Mouse (Mus musculus): ENCODE results near the gene Kctd13. TPM values are rescaled to one million over a fixed set of nuclear protein-coding genes. Genes with fewer than 3 reads are reported as not detected.
A peak's percentile ranks its signal among the peaks of the same experiment; 100 is the strongest.

Kctd13 gene
- polyA plus RNA-seq, 1 experiment = 85.5 TPM

DNA sequence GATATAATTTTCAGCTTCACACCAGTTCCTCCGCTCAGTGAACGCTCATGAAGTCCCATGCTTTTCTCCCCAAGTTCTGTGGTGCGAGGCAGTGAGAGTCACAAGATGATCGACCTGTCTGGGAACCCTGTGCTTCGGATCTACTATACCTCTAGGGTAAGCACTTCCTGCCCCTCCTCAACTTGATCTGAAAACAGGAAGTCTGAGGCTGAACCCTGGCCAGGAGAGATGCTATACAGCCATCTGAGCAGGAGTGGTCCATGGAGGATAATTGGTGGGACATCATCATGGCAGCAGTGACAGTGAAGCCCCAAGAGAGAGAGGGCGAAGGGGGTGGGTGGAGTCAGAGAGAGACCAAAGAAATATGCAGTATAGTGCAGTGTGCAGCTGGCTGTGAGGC, 50.2 kb downstream of the Kctd13 start:
- Histone ChIP-seq H3K27ac (ENCODE audit: control insufficient read depth, insufficient read depth, low read depth, low read length) (no peak overlapping the region), H3K4me1 (ENCODE audit: control insufficient read depth, insufficient read depth, low read length) (peaks cover 11% of the 10 kb centered on the region), H3K27me3 (ENCODE audit: control insufficient read depth, insufficient read depth, low read length) (no peaks in the 10 kb centered on the region), H3K36me3 (ENCODE audit: control insufficient read depth, insufficient read depth, low read length) (no peaks in the 10 kb centered on the region), H3K4me3 (ENCODE audit: control insufficient read depth, low read depth, low read length) (peak overlapping the region; percentile 2)
- no peak for TF ChIP-seq CTCF (IDR thresholded peaks at IDR 0.05; ENCODE audit: control insufficient read depth, insufficient read depth, insufficient replicate concordance, low read depth, low read length)
- no peak for TF ChIP-seq POLR2A (IDR thresholded peaks at IDR 0.05; ENCODE audit: control insufficient read depth, low read depth, low read length)

DNA sequence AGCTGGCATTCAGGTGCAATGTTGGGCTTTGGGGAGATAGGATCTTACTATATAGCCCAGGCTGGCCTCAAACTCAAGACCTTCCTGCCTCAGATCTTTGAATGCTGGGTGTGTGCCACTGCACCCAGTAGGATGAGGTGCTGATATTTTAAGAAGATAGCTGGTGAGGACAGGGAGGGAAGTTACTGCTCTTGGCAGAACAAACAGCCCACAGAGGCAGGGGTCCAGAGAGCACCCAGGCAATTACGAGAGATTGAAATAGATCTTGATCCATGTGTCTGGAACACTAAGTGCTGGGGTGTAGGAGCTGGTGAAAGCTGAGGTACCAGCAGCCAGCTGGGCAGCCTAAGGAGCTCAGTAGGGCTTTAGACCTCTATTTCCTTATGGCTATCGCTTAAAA, 52.9 kb downstream of the Kctd13 start:
- TF ChIP-seq POLR2A (IDR thresholded peaks at IDR 0.05; ENCODE audit: control insufficient read depth, low read depth, low read length) = no peak
- TF ChIP-seq CTCF (IDR thresholded peaks at IDR 0.05; ENCODE audit: control insufficient read depth, insufficient read depth, insufficient replicate concordance, low read depth, low read length) = no peak
- H3K27me3 ChIP-seq (ENCODE audit: control insufficient read depth, insufficient read depth, low read length) = no peaks in the 10 kb centered on the region
- no peaks in the 10 kb centered on the region for H3K36me3 ChIP-seq (ENCODE audit: control insufficient read depth, insufficient read depth, low read length)
- H3K27ac ChIP-seq (ENCODE audit: control insufficient read depth, insufficient read depth, low read depth, low read length) = no peak overlapping the region
- peaks cover 3% of the 10 kb centered on the region for H3K4me1 ChIP-seq (ENCODE audit: control insufficient read depth, insufficient read depth, low read length)
- H3K4me3 ChIP-seq (ENCODE audit: control insufficient read depth, low read depth, low read length) = no peak overlapping the region

DNA sequence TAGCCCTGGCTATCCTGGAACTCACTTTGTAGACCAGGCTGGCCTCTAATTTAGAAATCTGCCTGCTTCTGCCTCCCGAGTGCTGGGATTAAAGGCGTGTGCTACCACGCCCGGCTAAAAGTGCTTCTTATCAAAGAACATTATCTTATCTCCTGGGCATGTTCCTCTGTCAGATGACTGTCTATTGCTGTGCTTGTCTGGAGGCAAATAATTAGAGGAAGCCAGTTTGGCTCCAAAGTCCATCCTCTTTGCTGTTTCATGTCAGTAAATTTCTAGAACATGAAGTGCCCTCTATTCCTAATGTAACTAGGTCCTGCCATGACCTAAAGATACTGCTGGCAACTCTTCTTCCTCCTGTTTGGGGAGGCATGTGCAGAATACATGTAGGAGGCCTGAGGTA, 53.4 kb downstream of the Kctd13 start:
- no peak for TF ChIP-seq POLR2A (IDR thresholded peaks at IDR 0.05; ENCODE audit: control insufficient read depth, low read depth, low read length)
- no peak for TF ChIP-seq CTCF (IDR thresholded peaks at IDR 0.05; ENCODE audit: control insufficient read depth, insufficient read depth, insufficient replicate concordance, low read depth, low read length)
- no peaks in the 10 kb centered on the region for H3K27me3 ChIP-seq (ENCODE audit: control insufficient read depth, insufficient read depth, low read length)
- H3K4me3 ChIP-seq (ENCODE audit: control insufficient read depth, low read depth, low read length) = no peak overlapping the region
- H3K4me1 ChIP-seq (ENCODE audit: control insufficient read depth, insufficient read depth, low read length) = no peaks in the 10 kb centered on the region; the same call in none of the 2 replicates
- H3K36me3 ChIP-seq (ENCODE audit: control insufficient read depth, insufficient read depth, low read length) = no peaks in the 10 kb centered on the region
- no peak overlapping the region for H3K27ac ChIP-seq (ENCODE audit: control insufficient read depth, insufficient read depth, low read depth, low read length)

DNA sequence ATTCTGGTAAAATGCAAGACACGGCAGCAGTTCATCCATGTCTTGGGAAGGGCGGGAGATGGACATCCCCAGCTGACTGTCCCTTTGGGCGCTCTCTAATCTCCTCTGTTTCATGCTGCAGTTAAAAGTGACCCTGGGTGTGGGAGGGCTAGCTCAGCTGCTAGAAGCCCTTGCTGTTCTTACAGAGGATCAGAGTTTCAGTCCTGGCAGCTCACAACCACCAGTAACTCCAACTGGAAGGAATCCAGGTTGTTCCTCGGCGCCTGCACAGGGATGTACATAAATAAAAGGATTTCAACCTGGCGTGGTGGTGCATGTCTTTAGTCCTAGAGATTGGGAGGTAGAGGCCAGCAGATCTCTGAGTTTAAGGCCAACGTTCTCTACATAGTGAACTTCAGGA, 54.4 kb downstream of the Kctd13 start:
- H3K4me1 ChIP-seq (ENCODE audit: control insufficient read depth, insufficient read depth, low read length) = no peaks in the 10 kb centered on the region; the same call in 1 of the 2 replicates

DNA sequence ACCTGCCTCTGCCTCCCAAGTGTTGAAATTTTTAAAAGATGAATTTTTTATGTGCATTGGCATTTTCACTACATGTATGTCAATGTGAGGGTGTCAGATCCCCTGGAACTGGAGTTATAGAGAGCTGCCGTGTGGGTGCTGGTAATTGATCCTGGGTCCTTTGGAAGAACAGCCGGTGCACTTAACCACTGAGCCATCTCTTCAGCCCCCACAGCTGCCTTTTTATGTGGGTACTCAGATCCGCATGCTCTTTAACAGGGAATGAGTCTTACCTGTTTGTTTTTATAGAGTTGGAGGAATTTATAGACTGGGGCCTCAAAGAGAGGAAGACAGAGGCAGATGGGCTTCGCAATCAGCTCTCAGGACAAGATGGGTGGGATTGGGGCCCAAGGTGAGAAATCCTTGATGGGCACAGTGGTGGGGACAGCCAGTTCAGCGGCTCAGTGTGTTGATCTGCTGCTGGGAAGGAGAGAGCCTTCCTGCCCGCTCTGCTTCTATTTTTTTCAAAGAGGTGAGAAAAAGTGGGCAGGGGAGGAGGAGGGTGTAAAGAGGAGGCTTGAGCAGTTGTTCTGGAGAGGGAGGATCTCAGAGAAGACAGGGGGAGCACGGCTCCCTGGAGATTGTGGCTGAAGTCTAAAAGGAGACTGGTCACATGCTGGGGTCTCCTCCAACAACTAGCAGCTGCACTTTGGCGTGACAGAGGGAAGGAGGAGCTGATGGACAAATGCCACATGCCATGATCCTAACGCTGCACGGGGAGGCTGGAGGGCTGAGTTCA, 56.2 kb downstream of the Kctd13 start:
- no peak for TF ChIP-seq POLR2A (IDR thresholded peaks at IDR 0.05; ENCODE audit: control insufficient read depth, low read depth, low read length)
- Histone ChIP-seq H3K36me3 (ENCODE audit: control insufficient read depth, insufficient read depth, low read length) (no peaks in the 10 kb centered on the region), H3K4me3 (ENCODE audit: control insufficient read depth, low read depth, low read length) (no peak overlapping the region), H3K27me3 (ENCODE audit: control insufficient read depth, insufficient read depth, low read length) (no peaks in the 10 kb centered on the region), H3K4me1 (ENCODE audit: control insufficient read depth, insufficient read depth, low read length) (no peaks in the 10 kb centered on the region; the same call in 1 of the 2 replicates), H3K27ac (ENCODE audit: control insufficient read depth, insufficient read depth, low read depth, low read length) (no peak overlapping the region)

More for the DNA sequence above, 54.4 kb downstream of the Kctd13 start:
- Histone ChIP-seq H3K4me3 (ENCODE audit: control insufficient read depth, low read depth, low read length) (no peak overlapping the region), H3K27ac (ENCODE audit: control insufficient read depth, insufficient read depth, low read depth, low read length) (no peak overlapping the region), H3K36me3 (ENCODE audit: control insufficient read depth, insufficient read depth, low read length) (no peaks in the 10 kb centered on the region), H3K27me3 (ENCODE audit: control insufficient read depth, insufficient read depth, low read length) (no peaks in the 10 kb centered on the region)
- TF ChIP-seq POLR2A (IDR thresholded peaks at IDR 0.05; ENCODE audit: control insufficient read depth, low read depth, low read length) = no peak
- no peak for TF ChIP-seq CTCF (IDR thresholded peaks at IDR 0.05; ENCODE audit: control insufficient read depth, insufficient read depth, insufficient replicate concordance, low read depth, low read length)

DNA sequence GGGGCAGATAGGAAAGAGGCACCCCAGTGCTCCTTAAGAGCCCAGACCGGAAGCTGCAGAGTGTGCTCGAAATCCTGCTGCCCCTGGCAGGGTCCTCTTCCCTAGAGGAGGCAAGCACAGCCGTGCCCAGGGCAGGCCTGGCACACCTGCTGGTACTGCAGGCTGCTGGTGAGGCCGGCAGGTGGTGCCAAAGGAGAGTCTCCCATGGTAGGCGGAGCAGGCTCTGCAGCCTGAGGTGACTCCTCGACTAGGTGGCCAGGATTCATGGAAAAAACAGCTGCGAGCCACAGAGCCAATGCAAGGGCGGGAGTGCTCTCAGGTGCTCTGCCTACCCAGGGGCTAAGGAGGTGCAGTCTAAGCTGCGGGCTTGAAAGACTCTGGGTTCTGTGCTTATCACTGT, 57.6 kb downstream of the Kctd13 start:
- Histone ChIP-seq H3K36me3 (ENCODE audit: control insufficient read depth, insufficient read depth, low read length) (no peaks in the 10 kb centered on the region), H3K27me3 (ENCODE audit: control insufficient read depth, insufficient read depth, low read length) (no peaks in the 10 kb centered on the region), H3K4me3 (ENCODE audit: control insufficient read depth, low read depth, low read length) (no peak overlapping the region), H3K4me1 (ENCODE audit: control insufficient read depth, insufficient read depth, low read length) (no peaks in the 10 kb centered on the region; the same call in 1 of the 2 replicates), H3K27ac (ENCODE audit: control insufficient read depth, insufficient read depth, low read depth, low read length) (no peak overlapping the region)
- TF ChIP-seq POLR2A (IDR thresholded peaks at IDR 0.05; ENCODE audit: control insufficient read depth, low read depth, low read length) (no peak), CTCF (IDR thresholded peaks at IDR 0.05; ENCODE audit: control insufficient read depth, insufficient read depth, insufficient replicate concordance, low read depth, low read length) (peak; percentile 42; the same call in 1 of the 2 replicates)

DNA sequence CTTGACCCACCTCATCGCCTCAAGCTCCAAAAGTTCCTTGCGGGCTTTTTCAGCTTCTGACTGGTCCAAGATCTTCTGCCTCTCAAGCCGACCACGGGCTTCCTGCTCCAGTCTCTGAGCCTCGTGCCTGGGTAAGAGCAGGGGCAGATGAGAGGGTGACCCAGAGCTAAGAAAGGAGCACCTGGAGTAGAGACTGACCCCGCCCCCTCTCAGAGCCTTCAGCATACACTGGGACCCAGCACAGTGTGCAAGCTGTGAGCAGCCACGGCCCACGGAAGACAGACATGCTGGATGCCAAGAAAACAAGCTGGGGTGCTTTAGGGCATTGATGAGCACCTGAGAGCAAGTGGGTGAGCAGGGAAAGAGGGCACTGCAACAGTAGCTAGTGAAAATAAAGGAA, 60.1 kb downstream of the Kctd13 start:
- no peaks in the 10 kb centered on the region for H3K36me3 ChIP-seq (ENCODE audit: control insufficient read depth, insufficient read depth, low read length)
- H3K27me3 ChIP-seq (ENCODE audit: control insufficient read depth, insufficient read depth, low read length) = no peaks in the 10 kb centered on the region
- no peak overlapping the region for H3K27ac ChIP-seq (ENCODE audit: control insufficient read depth, insufficient read depth, low read depth, low read length)
- H3K4me1 ChIP-seq (ENCODE audit: control insufficient read depth, insufficient read depth, low read length) = no peaks in the 10 kb centered on the region
- TF ChIP-seq CTCF (IDR thresholded peaks at IDR 0.05; ENCODE audit: control insufficient read depth, insufficient read depth, insufficient replicate concordance, low read depth, low read length) (no peak), POLR2A (IDR thresholded peaks at IDR 0.05; ENCODE audit: control insufficient read depth, low read depth, low read length) (no peak)
- H3K4me3 ChIP-seq (ENCODE audit: control insufficient read depth, low read depth, low read length) = no peak overlapping the region

Other genes with a start within 250 kb of the Kctd13 start
- gene Bola2, start 233.5 kb upstream of the Kctd13 start, polyA plus RNA-seq (2012; rRNA removed) = 35.7 and 38.7 TPM in 2 replicates
- 8.3 and 9.5 TPM in 2 replicates for gene Slx1b, start 233.1 kb upstream of the Kctd13 start, polyA plus RNA-seq (2012; rRNA removed)
- 2.5 and 2.6 TPM in 2 replicates for gene Coro1a, start 221.1 kb upstream of the Kctd13 start, polyA plus RNA-seq (2012; rRNA removed)
- 337 and 349 TPM in 2 replicates for gene Mapk3, start 169.3 kb upstream of the Kctd13 start, polyA plus RNA-seq (2012; rRNA removed)
- gene Gdpd3, start 162.5 kb upstream of the Kctd13 start, polyA plus RNA-seq (2012; rRNA removed) = 3.5 and 3.9 TPM in 2 replicates
- gene Ypel3, start 151.9 kb upstream of the Kctd13 start, polyA plus RNA-seq (2012; rRNA removed) = 74.3 and 92.1 TPM in 2 replicates
- 1.1 and 1.2 TPM in 2 replicates for gene Tbx6, start 147.4 kb upstream of the Kctd13 start, polyA plus RNA-seq (2012; rRNA removed)
- 252 and 262 TPM in 2 replicates for gene Ppp4c, start 136.4 kb upstream of the Kctd13 start, polyA plus RNA-seq (2012; rRNA removed)
- 7.9 and 9.8 TPM in 2 replicates for gene Fam57b, start 131.2 kb upstream of the Kctd13 start, polyA plus RNA-seq (2012; rRNA removed)
- gene 4930451I11Rik, start 97.2 kb upstream of the Kctd13 start, polyA plus RNA-seq (2012; rRNA removed) = 103 and 114 TPM in 2 replicates
- gene Doc2a, start 81.5 kb upstream of the Kctd13 start, polyA plus RNA-seq (2012; rRNA removed) = 1.9 and 2.2 TPM in 2 replicates
- gene Hirip3, start 66.9 kb upstream of the Kctd13 start, polyA plus RNA-seq (2012; rRNA removed) = 76.6 and 77.1 TPM in 2 replicates
- gene Ino80e, start 66.5 kb upstream of the Kctd13 start, polyA plus RNA-seq (2012; rRNA removed) = 74.1 and 80.9 TPM in 2 replicates
- 43.5 and 49.4 TPM in 2 replicates for gene Taok2, start 44.2 kb upstream of the Kctd13 start, polyA plus RNA-seq (2012; rRNA removed)
- gene Tmem219, start 6.0 kb upstream of the Kctd13 start, polyA plus RNA-seq (2012; rRNA removed) = 70.3 and 73.6 TPM in 2 replicates
- gene Asphd1, start 20.7 kb downstream of the Kctd13 start, polyA plus RNA-seq (2012; rRNA removed) = 1.4 TPM in 2 replicates
- 9.9 and 10.7 TPM in 2 replicates for gene Sez6l2, start 21.7 kb downstream of the Kctd13 start, polyA plus RNA-seq (2012; rRNA removed)
- gene Cdipt, start 47.0 kb downstream of the Kctd13 start, polyA plus RNA-seq (2012; rRNA removed) = 83.3 and 84.9 TPM in 2 replicates
- 804 and 822 TPM in 2 replicates for gene Cdiptos, start 47.2 kb downstream of the Kctd13 start, polyA plus RNA-seq (2012; rRNA removed)
- gene Mvp, start 85.7 kb downstream of the Kctd13 start, polyA plus RNA-seq (2012; rRNA removed) = 3.0 and 4.0 TPM in 2 replicates
- gene Pagr1b, start 87.6 kb downstream of the Kctd13 start, polyA plus RNA-seq (2012; rRNA removed) = 0.90 and 1.2 TPM in 2 replicates
- gene Pagr1a, start 88.5 kb downstream of the Kctd13 start, polyA plus RNA-seq (2012; rRNA removed) = 1.3 and 2.0 TPM in 2 replicates
- 13.5 and 16.2 TPM in 2 replicates for gene Gm42742, start 92.2 kb downstream of the Kctd13 start, polyA plus RNA-seq (2012; rRNA removed)
- 2.7 and 3.4 TPM in 2 replicates for gene Prrt2, start 92.3 kb downstream of the Kctd13 start, polyA plus RNA-seq (2012; rRNA removed)
- 59.1 and 59.6 TPM in 2 replicates for gene Maz, start 98.2 kb downstream of the Kctd13 start, polyA plus RNA-seq (2012; rRNA removed)
- 10.2 and 11.2 TPM in 2 replicates for gene Kif22, start 113.6 kb downstream of the Kctd13 start, polyA plus RNA-seq (2012; rRNA removed)
- gene Zg16, start 158.4 kb downstream of the Kctd13 start, polyA plus RNA-seq (2012; rRNA removed) = 0.76 and 0.93 TPM in 2 replicates
- 4.6 and 4.9 TPM in 2 replicates for gene AI467606, start 162.5 kb downstream of the Kctd13 start, polyA plus RNA-seq (2012; rRNA removed)
- 0.05 and 0.22 TPM in 2 replicates for gene Qprt, start 193.3 kb downstream of the Kctd13 start, polyA plus RNA-seq (2012; rRNA removed)
- gene Spn, start 208.9 kb downstream of the Kctd13 start, polyA plus RNA-seq (2012; rRNA removed) = 0.09 and 0.10 TPM in 2 replicates